Mouse (Mus musculus) spleen, postnatal 0 days (tissue): Measurements from ENCODE around the gene Adi1. TPM values are rescaled to one million over a fixed set of nuclear protein-coding genes. Genes with fewer than 3 reads are reported as not detected.

Experiments used
- polyA plus RNA-seq: library from polyadenylated mRNA; unstranded; fragments of >200 nt; fragmentation: Nextera tagmentation; extraction: Ambion mirVana; gene quantifications from 2 replicates; pipeline ENCODE4 v1.2.1, GENCODE M21; 2015

The Adi1 gene
- 35.5 and 36.7 TPM in 2 replicates for polyA plus RNA-seq

DNA sequence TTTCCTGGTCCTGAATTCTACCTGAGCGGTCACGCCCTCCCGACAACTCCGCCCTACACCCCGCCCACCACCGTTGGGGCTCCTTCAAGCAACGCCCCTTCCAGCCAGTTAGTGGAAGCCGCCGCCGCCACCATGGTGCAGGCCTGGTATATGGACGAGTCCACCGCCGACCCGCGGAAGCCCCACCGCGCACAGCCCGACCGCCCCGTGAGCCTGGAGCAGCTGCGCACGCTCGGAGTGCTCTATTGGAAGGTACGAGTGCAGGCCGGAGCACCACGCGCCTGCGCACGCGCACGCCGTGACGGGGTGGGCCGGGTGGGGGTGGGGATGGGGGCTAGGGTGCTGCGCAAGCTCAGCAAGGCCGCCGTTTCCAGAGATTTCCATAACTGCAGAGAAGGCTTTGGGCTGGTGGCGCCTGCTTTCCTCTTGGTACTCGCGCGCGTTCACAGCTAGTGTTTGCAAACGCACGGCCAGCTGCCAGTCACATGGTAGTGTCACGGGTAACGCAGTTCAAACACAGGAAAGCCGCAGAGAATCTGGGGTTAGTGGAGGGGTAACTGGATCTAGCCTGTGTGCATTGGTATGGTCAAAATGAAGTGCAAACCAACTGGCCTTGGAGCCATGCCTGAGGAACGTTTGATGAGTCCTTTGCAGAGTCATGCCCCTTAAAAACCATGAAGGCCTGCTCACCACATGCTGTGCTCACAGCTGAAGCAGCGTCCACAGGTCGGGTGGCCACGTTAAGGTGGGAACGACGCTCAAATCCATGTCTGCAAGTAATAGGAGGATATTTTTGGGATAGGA lies at the start of gene Adi1:
Adi1 (plus strand) TSS at position 111 of the 804 bp plus-strand sequence.

GRCm38 (mm10) chr12:28635535-28636476 lies 39.2 kb upstream of the Adi1 start, which contains the start of gene Rps7:
Gene Rps7, minus strand, starts transcription at chr12:28635953.

DNA sequence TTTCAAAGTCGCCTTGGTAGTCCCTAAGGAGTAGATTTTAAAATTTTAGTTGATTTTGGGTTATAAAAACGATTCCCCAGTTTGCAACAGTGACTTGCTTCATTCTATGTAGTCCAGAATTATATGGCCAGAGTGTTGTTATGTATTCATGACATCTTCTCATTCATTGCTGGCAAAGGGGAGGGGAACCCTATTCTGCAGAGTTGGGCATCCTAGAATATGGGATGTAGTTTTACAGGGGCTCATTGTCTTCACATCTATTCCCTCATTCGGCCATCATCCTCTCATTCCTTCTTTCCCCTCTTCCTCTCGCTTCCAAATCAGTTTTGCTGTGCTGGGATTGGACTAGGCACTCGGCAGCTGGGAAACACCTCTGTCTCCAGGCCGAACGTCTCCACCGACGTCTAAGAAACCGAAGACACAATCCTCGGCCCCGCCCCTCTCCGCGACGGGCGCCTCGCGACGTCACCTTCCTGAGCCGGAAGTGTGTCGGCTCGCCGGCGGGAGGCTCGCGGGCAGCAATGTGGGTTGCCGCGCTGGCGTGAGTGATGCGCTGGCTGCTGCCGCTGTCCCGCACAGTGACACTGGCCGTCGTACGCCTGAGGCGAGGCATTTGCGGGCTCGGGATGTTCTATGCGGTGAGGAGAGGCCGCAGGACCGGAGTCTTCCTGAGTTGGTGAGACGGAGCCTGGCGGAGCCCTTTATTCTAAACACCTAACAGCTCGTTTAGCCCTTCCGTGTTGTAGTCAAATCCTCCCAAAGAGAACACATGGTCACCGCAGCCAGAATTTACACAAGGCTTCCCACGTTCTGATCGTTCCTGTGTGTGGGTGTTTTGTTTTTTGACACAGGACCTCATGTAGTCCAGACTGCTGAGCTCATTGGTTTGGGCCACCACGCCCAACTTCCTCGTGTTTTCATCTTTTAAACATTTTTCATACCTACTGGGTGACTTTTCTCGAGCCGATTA lies 25.6 kb upstream of the Adi1 start, which contains the start of gene Rnaseh1:
Rnaseh1 (plus strand) TSS at position 462 of the 970 bp plus-strand sequence.

Other genes starting within 250 kb of the Adi1 start
- 0.08 and 0.17 TPM in 2 replicates for gene Dcdc2c, start 122.8 kb upstream of the Adi1 start, polyA plus RNA-seq
- gene Allc, start 92.7 kb upstream of the Adi1 start, polyA plus RNA-seq: not detected in 2 replicates
- 0.69 and 1.1 TPM in 2 replicates for gene Colec11, start 51.9 kb upstream of the Adi1 start, polyA plus RNA-seq
- gene Rps7, start 39.3 kb upstream of the Adi1 start, polyA plus RNA-seq: 715 and 717 TPM in 2 replicates
- 17.2 and 18.6 TPM in 2 replicates for gene Rnaseh1, start 25.6 kb upstream of the Adi1 start, polyA plus RNA-seq
- 19.3 and 20.0 TPM in 2 replicates for gene Trappc12, start 75.2 kb downstream of the Adi1 start, polyA plus RNA-seq
- 30.4 and 34.4 TPM in 2 replicates for gene Eipr1, start 76.6 kb downstream of the Adi1 start, polyA plus RNA-seq